Mouse (Mus musculus) intestine, postnatal 0 days (tissue): Measurements from ENCODE around the gene Usp6nl. TPM values are rescaled to one million over a fixed set of nuclear protein-coding genes. Genes with fewer than 3 reads are reported as not detected.

Experiments
- ATAC-seq: fragments of 200-750 bp; cut with Nextera tagmentation; 2 replicates; pipeline ENCODE4 v1.8.0; 2017; ENCODE audit warnings: mild to moderate bottlenecking, moderate TSS enrichment, moderate library complexity
- H3K27ac ChIP-seq: fragments of 300-500 bp; sonication (generic); 2 replicates; pipeline ENCODE4 v1.5.1; 2014; ENCODE audit warnings: mild to moderate bottlenecking, low read depth, low read length, moderate library complexity
- H3K27me3 ChIP-seq: fragments of 300-500 bp; sonication (generic); replicated peaks from 2 replicates; pipeline ENCODE4 v1.6.1; 2014; ENCODE audit warnings: low read length, mixed read lengths; ENCODE audit not compliant: control insufficient read depth, insufficient read depth
- H3K36me3 ChIP-seq: fragments of 300-500 bp; sonication (generic); 2 replicates; pipeline ENCODE4 v1.6.1; 2014; ENCODE audit warnings: mild to moderate bottlenecking, moderate library complexity; ENCODE audit not compliant: control insufficient read depth, insufficient read depth
- H3K4me1 ChIP-seq: fragments of 300-500 bp; sonication (generic); replicated peaks from 2 replicates; pipeline ENCODE4 v1.6.1; 2014; ENCODE audit warnings: antibody characterized with exemption, low read length, mixed read lengths; ENCODE audit not compliant: control insufficient read depth, insufficient read depth
- H3K4me2 ChIP-seq: fragments of 300-500 bp; sonication (generic); replicated peaks from 2 replicates; pipeline ENCODE4 v1.6.1; 2014; ENCODE audit warnings: low read depth, mild to moderate bottlenecking, moderate library complexity
- H3K4me3 ChIP-seq: fragments of 300-500 bp; sonication (generic); 2 replicates; pipeline ENCODE4 v1.5.1; 2014; ENCODE audit warnings: low read depth, low read length
- H3K9ac ChIP-seq: fragments of 300-500 bp; sonication (generic); 2 replicates; pipeline ENCODE4 v1.6.1; 2014; ENCODE audit warnings: mild to moderate bottlenecking, low read depth, low read length
- H3K9me3 ChIP-seq: fragments of 300-500 bp; sonication (generic); 2 replicates; pipeline ENCODE4 v1.6.1; 2016; ENCODE audit warnings: mixed run types; ENCODE audit not compliant: control insufficient read depth
- CTCF ChIP-seq: sonication (generic); IDR thresholded peaks from 2 replicates; pipeline ENCODE4 v1.5.1; 2016; ENCODE audit warnings: low read depth, mild to moderate bottlenecking, control low read depth, antibody characterized with exemption, moderate library complexity
- WGBS: fragments of 180-500 bp; shearing (Covaris S2); extraction: QIAGEN DNeasy Blood & Tissue Kit; methylation state at CpG from one replicate; pipeline ENCODE4 v1.1.7; 2014; 5-methylcytosine and 5-hydroxymethylcytosine counted together
- polyA plus RNA-seq: library from polyadenylated mRNA; unstranded; fragments of >200 nt; fragmentation: Nextera tagmentation; extraction: Ambion mirVana; gene quantifications from 2 replicates; pipeline ENCODE4 v1.2.1, GENCODE M21; 2015

The Usp6nl gene
- polyA plus RNA-seq, 1 experiment from 2014 or later, result 6.8 TPM

GRCm38 (mm10) chr2:6359645-6360044 lies 37.2 kb downstream of the Usp6nl start:
- no peak for TF ChIP-seq CTCF
- H3K9ac ChIP-seq, result no peak overlapping the region
- ATAC-seq, result peak; percentile 34; the same call in 1 of the 2 replicates
- no peak overlapping the region for H3K27ac ChIP-seq
- no peak overlapping the region for H3K4me3 ChIP-seq
- 44% methylated on average over 9 of the region's 9 CpGs for WGBS
- no peaks in the 10 kb centered on the region for H3K27me3 ChIP-seq
- no peaks in the 10 kb centered on the region for H3K36me3 ChIP-seq
- no peaks in the 10 kb centered on the region for H3K9me3 ChIP-seq
- peaks cover 8% of the 10 kb centered on the region; the same call in 1 of the 2 replicates for H3K4me1 ChIP-seq
- no peak overlapping the region for H3K4me2 ChIP-seq

GRCm38 (mm10) chr2:6363126-6363525 lies 40.7 kb downstream of the Usp6nl start:
- Histone ChIP-seq H3K4me1 (peaks cover 19% of the 10 kb centered on the region), H3K36me3 (no peaks in the 10 kb centered on the region), H3K9ac (no peak overlapping the region), H3K27ac (0 out of 2 replicates have a peak overlapping the region, but pooled peaks have one; percentile 15), H3K9me3 (no peaks in the 10 kb centered on the region), H3K27me3 (no peaks in the 10 kb centered on the region), H3K4me2 (peak overlapping the region; percentile 27; the same call in 1 of the 2 replicates), H3K4me3 (no peak overlapping the region)
- ATAC-seq, result peak; percentile 23
- peak; percentile 42 for TF ChIP-seq CTCF
- WGBS, result 32% methylated on average over 13 of the region's 13 CpGs

GRCm38 (mm10) chr2:6363922-6364321 lies 41.5 kb downstream of the Usp6nl start:
- no peaks in the 10 kb centered on the region for H3K27me3 ChIP-seq
- peak; percentile 71 for ATAC-seq
- no peak for TF ChIP-seq CTCF
- 0 out of 2 replicates have a peak overlapping the region, but pooled peaks have one; percentile 27 for H3K4me2 ChIP-seq
- H3K9ac ChIP-seq, result no peak overlapping the region
- WGBS, result 63% methylated on average over 7 of the region's 7 CpGs
- H3K4me3 ChIP-seq, result no peak overlapping the region
- H3K36me3 ChIP-seq, result no peaks in the 10 kb centered on the region
- no peak overlapping the region for H3K27ac ChIP-seq
- no peaks in the 10 kb centered on the region for H3K9me3 ChIP-seq
- H3K4me1 ChIP-seq, result peaks cover 19% of the 10 kb centered on the region

GRCm38 (mm10) chr2:6366521-6366928 lies 44.1 kb downstream of the Usp6nl start:
- Histone ChIP-seq H3K9ac (no peak overlapping the region), H3K27me3 (no peaks in the 10 kb centered on the region), H3K9me3 (no peaks in the 10 kb centered on the region), H3K4me1 (peaks cover 19% of the 10 kb centered on the region), H3K36me3 (no peaks in the 10 kb centered on the region), H3K27ac (no peak overlapping the region), H3K4me2 (no peak overlapping the region), H3K4me3 (no peak overlapping the region)
- TF ChIP-seq CTCF, result no peak
- peak; percentile 71 for ATAC-seq
- 29% methylated on average over 9 of the region's 9 CpGs for whole genome bisulfite sequencing

- Histone ChIP-seq H3K4me2 (no peak overlapping the region), H3K27me3 (no peaks in the 10 kb centered on the region), H3K4me1 (peaks cover 19% of the 10 kb centered on the region), H3K9me3 (no peaks in the 10 kb centered on the region), H3K27ac (no peak overlapping the region), H3K9ac (no peak overlapping the region), H3K4me3 (no peak overlapping the region), H3K36me3 (no peaks in the 10 kb centered on the region)
- no peak for TF ChIP-seq CTCF
- ATAC-seq, result peak; percentile 34; the same call in 1 of the 2 replicates
- WGBS, result 63% methylated on average over 6 of the region's 6 CpGs
These were observed 44.5 kb downstream of the Usp6nl start for GRCm38 (mm10) chr2:6366973-6367372.

- no peaks in the 10 kb centered on the region for H3K9me3 ChIP-seq
These were observed 45.0 kb downstream of the Usp6nl start for GRCm38 (mm10) chr2:6367497-6367896.

More at GRCm38 (mm10) chr2:6367497-6367896, 45.0 kb downstream of the Usp6nl start:
- H3K4me3 ChIP-seq, result no peak overlapping the region
- no peaks in the 10 kb centered on the region for H3K27me3 ChIP-seq
- peaks cover 19% of the 10 kb centered on the region for H3K4me1 ChIP-seq
- ATAC-seq, result no peak
- H3K27ac ChIP-seq, result no peak overlapping the region
- TF ChIP-seq CTCF, result no peak
- H3K9ac ChIP-seq, result no peak overlapping the region
- no peak overlapping the region for H3K4me2 ChIP-seq
- H3K36me3 ChIP-seq, result no peaks in the 10 kb centered on the region
- 86% methylated on average over 6 of the region's 6 CpGs for WGBS
